Comparison of ENCODE assay signal across 11 mouse cellular contexts in the genomic region with DNA sequence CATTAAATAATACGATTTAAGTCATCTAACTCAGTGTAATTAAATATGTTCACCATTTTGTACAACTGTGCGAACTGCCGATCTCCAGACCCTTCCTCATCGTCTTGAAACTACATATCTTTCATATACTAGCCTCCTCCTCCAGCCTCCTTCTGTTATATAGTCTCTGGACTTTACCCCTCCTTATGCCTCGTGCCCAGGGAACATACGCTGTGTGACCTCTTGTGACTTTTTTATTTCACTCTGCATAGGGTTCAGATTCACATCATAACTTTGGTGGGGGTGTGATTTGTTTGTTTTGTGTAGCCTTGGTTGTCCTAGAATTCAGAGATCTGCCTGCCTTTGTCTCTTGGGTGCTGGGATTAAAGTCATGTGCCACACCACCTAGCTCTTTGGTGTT.
"Had no signal": no experiment of that assay in that cellular context is flagged by ENCODE, and none has a peak within 500 bp of the region (broad histone marks: within the 10 kb centered on the region; RNA-seq: fewer than 3 reads in every experiment).

No protein-coding gene starts in this region.

- H3K9ac ChIP-seq: lung, embryonic 14.5 days; midbrain, embryonic 13.5 days; midbrain, embryonic 15.5 days; neural tube, embryonic 12.5 days had no signal

- H3K27ac ChIP-seq: macrophage; midbrain, embryonic 13.5 days; midbrain, embryonic 15.5 days; neural tube, embryonic 12.5 days had no signal

- DNase-seq: lung, postnatal 14 days; right cerebral cortex, postnatal 14 days; spleen, adult 18-20 months; thymus, adult 18-20 months had no signal

- H3K4me3 ChIP-seq: megakaryocyte, embryonic 14.5 days; midbrain, embryonic 13.5 days; midbrain, embryonic 15.5 days; neural tube, embryonic 12.5 days had no signal

- ATAC-seq: midbrain, embryonic 13.5 days had no signal

- H3K9me3 ChIP-seq: megakaryocyte, embryonic 14.5 days; midbrain, embryonic 13.5 days; midbrain, embryonic 15.5 days; neural tube, embryonic 12.5 days had no signal

- H3K27me3 ChIP-seq: megakaryocyte, embryonic 14.5 days; midbrain, embryonic 13.5 days; midbrain, embryonic 15.5 days; neural tube, embryonic 12.5 days had no signal

- H3K4me1 ChIP-seq: neural tube, embryonic 12.5 days had no signal

- H3K4me2 ChIP-seq: lung, embryonic 14.5 days; midbrain, embryonic 11.5 days; midbrain, embryonic 13.5 days; midbrain, embryonic 15.5 days; neural tube, embryonic 12.5 days had no signal
